Mouse (Mus musculus) heart, adult 2 months (tissue): Measurements from ENCODE around the gene Gm20388.

ENCODE experiments used
- EP300 ChIP-seq: fragments of 200-500 bp; IDR thresholded peaks from 2 replicates; pipeline ENCODE4 v1.6.1; 2011; ENCODE audit warnings: low read depth, low read length, control low read depth; ENCODE audit not compliant: insufficient read depth
- POLR2A ChIP-seq: fragments of 200-500 bp; IDR thresholded peaks from 2 replicates; pipeline ENCODE4 v1.6.1; 2011; ENCODE audit warnings: mild to moderate bottlenecking, low read depth, low read length, control low read depth; ENCODE audit not compliant: insufficient read depth

- TF ChIP-seq POLR2A (no peak), EP300 (no peak)
Measured at GRCm38 (mm10) chr8:121213651-121214050, 1303.0 kb downstream of the Gm20388 start.
